Mouse (Mus musculus) intestine, embryonic 14.5 days (tissue): ENCODE data around the gene Cnih1. TPM values are rescaled to one million over a fixed set of nuclear protein-coding genes. Genes with fewer than 3 reads are reported as not detected.
"Not testable (repeated sequence)": the region's sequence is repeated elsewhere in the genome, so short reads cannot be mapped to it uniquely, and the experiment has no call there.

Source experiments
- ATAC-seq: fragments of 200-750 bp; cut with Nextera tagmentation; replicated peaks from 2 replicates; pipeline ENCODE4 v1.8.0; 2017; ENCODE audit warnings: low read depth, moderate number of reproducible peaks, moderate TSS enrichment, moderate library complexity; ENCODE audit not compliant: low FRiP score, low TSS enrichment
- DNase-seq: peaks from one replicate; pipeline ENCODE4 v3.0.0-alpha.2; 2018; ENCODE audit warnings: low spot score
- H3K27ac ChIP-seq: fragments of 300-500 bp; sonication (generic); 2 replicates; pipeline ENCODE4 v1.5.1; 2014; ENCODE audit warnings: low read depth, mild to moderate bottlenecking, control low read depth
- H3K27me3 ChIP-seq: fragments of 300-500 bp; sonication (generic); replicated peaks from 2 replicates; pipeline ENCODE4 v1.6.1; 2014; ENCODE audit warnings: low read length, control low read depth; ENCODE audit not compliant: control insufficient read depth, insufficient read depth
- H3K36me3 ChIP-seq: fragments of 300-500 bp; sonication (generic); 2 replicates; pipeline ENCODE4 v1.6.1; 2014; ENCODE audit warnings: low read length, control low read depth; ENCODE audit not compliant: control insufficient read depth, insufficient read depth
- H3K4me1 ChIP-seq: fragments of 300-500 bp; sonication (generic); replicated peaks from 2 replicates; pipeline ENCODE4 v1.6.1; 2014; ENCODE audit warnings: low read length, control low read depth, mixed read lengths; ENCODE audit not compliant: control insufficient read depth, insufficient read depth
- H3K4me2 ChIP-seq: fragments of 300-500 bp; sonication (generic); 2 replicates; pipeline ENCODE4 v1.6.1; 2014; ENCODE audit warnings: low read length
- H3K4me3 ChIP-seq: fragments of 300-500 bp; sonication (generic); 2 replicates; pipeline ENCODE4 v1.5.1; 2014; ENCODE audit warnings: low read depth, low read length, control low read depth, mixed read lengths
- H3K9ac ChIP-seq: fragments of 300-500 bp; sonication (generic); 2 replicates; pipeline ENCODE4 v1.6.1; 2014; ENCODE audit warnings: mild to moderate bottlenecking, low read length
- H3K9me3 ChIP-seq: fragments of 300-500 bp; sonication (generic); 2 replicates; pipeline ENCODE4 v1.6.1; 2016; ENCODE audit warnings: low read length, control low read depth; ENCODE audit not compliant: control insufficient read depth
- WGBS: fragments of 180-500 bp; shearing (Covaris S2); extraction: QIAGEN DNeasy Blood & Tissue Kit; methylation state at CpG from one replicate; pipeline ENCODE4 v1.1.7; 2014; 5-methylcytosine and 5-hydroxymethylcytosine counted together
- polyA plus RNA-seq: library from polyadenylated mRNA; unstranded; fragments of >200 nt; fragmentation: Nextera tagmentation; extraction: Ambion mirVana; gene quantifications from 2 replicates; pipeline ENCODE4 v1.2.1, GENCODE M21; 2014

Gene Cnih1
- polyA plus RNA-seq, 1 experiment from 2014 or later, result 207 TPM

- WGBS, result 2% methylated on average over 7 of the region's 7 CpGs
- H3K9ac ChIP-seq, result no peak overlapping the region
- no peaks in the 10 kb centered on the region for H3K27me3 ChIP-seq
- DNase-seq (no peak), ATAC-seq (no peak; the same call in 1 of the 2 replicates)
- H3K9me3 ChIP-seq, result no peaks in the 10 kb centered on the region
- H3K36me3 ChIP-seq, result 0 out of 2 replicates have a peak, but pooled peaks cover 10% of the 10 kb centered on the region
- peaks cover 10% of the 10 kb centered on the region; the same call in 1 of the 2 replicates for H3K4me1 ChIP-seq
- no peak overlapping the region for H3K27ac ChIP-seq
- H3K4me2 ChIP-seq, result peak overlapping the region; percentile 80
- H3K4me3 ChIP-seq, result peak overlapping the region; percentile 62
These were observed 28.2 kb downstream of the Cnih1 start for GRCm38 (mm10) chr14:46759970-46760354.

GRCm38 (mm10) chr14:46757736-46758135 lies 30.5 kb downstream of the Cnih1 start:
- Histone ChIP-seq H3K27ac (no peak overlapping the region), H3K4me1 (peaks cover 10% of the 10 kb centered on the region; the same call in 1 of the 2 replicates), H3K9me3 (no peaks in the 10 kb centered on the region), H3K4me3 (no peak overlapping the region), H3K36me3 (no peaks in the 10 kb centered on the region), H3K9ac (no peak overlapping the region), H3K4me2 (no peak overlapping the region), H3K27me3 (no peaks in the 10 kb centered on the region)
- ATAC-seq (no peak), DNase-seq (no peak)
- whole genome bisulfite sequencing, result 64% methylated on average over 9 of the region's 9 CpGs

DNA sequence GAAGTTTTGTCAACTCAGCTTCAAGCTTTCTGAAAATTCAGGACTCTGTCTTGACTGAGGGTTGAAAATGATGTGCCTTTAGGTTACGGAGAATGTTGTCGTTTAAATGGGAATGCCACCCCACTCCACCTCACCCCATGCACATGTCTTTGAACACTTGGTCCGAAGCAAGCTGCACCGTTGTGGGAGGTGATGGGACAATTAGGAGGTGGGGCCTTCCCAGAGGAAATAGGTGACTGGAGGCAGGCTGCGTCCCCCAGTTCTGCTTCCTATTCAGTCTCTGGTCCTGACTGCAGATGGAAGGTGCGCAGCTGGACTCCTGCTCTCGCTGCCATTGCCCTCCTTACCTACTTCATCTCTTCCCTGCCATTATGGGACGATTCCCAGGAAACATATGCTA lies 32.4 kb downstream of the Cnih1 start:
- H3K9me3 ChIP-seq, result no peaks in the 10 kb centered on the region
- H3K4me3 ChIP-seq, result no peak overlapping the region
- DNase-seq, result no peak
- no peak overlapping the region for H3K4me2 ChIP-seq
- no peak for ATAC-seq
- no peaks in the 10 kb centered on the region for H3K27me3 ChIP-seq
- H3K36me3 ChIP-seq, result no peaks in the 10 kb centered on the region
- WGBS, result 85% methylated on average over 8 of the region's 8 CpGs
- H3K27ac ChIP-seq, result no peak overlapping the region
- H3K4me1 ChIP-seq, result 0 out of 2 replicates have a peak, but pooled peaks cover under 1% of the 10 kb centered on the region
- H3K9ac ChIP-seq, result no peak overlapping the region

GRCm38 (mm10) chr14:46754371-46754770 lies 33.8 kb downstream of the Cnih1 start:
- not testable (repeated sequence) for H3K9ac ChIP-seq, ATAC-seq, H3K27ac ChIP-seq, H3K9me3 ChIP-seq, H3K36me3 ChIP-seq, H3K27me3 ChIP-seq, H3K4me3 ChIP-seq, H3K4me2 ChIP-seq, DNase-seq, H3K4me1 ChIP-seq
- 61% methylated on average over 8 of the region's 10 CpGs for WGBS

DNA sequence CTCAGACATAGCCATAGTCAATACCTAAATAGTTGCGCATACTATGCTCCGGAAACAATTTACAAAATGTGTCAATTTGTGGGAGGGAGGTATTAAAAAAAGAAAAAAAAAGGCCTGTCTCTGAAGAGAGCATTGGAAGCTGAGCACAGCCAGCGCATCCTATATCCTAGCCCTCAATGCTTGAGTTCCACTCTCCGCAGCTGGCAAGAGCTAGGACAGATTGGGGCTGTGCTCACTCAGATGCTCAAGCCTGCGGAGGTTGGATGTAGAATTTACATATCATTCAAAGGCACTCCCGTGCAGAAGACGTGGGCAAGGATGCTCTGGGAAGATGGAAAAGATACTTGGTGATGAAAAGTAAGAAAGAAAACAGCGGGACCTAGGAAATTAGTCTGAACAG lies 42.8 kb downstream of the Cnih1 start:
- H3K27ac ChIP-seq, result no peak overlapping the region
- 93% methylated on average over 8 of the region's 8 CpGs for WGBS
- no peak for DNase-seq
- no peaks in the 10 kb centered on the region for H3K27me3 ChIP-seq
- no peak overlapping the region for H3K4me3 ChIP-seq
- H3K9me3 ChIP-seq, result no peaks in the 10 kb centered on the region
- ATAC-seq, result no peak
- H3K9ac ChIP-seq, result no peak overlapping the region
- no peaks in the 10 kb centered on the region for H3K36me3 ChIP-seq
- no peak overlapping the region for H3K4me2 ChIP-seq
- H3K4me1 ChIP-seq, result no peaks in the 10 kb centered on the region

DNA sequence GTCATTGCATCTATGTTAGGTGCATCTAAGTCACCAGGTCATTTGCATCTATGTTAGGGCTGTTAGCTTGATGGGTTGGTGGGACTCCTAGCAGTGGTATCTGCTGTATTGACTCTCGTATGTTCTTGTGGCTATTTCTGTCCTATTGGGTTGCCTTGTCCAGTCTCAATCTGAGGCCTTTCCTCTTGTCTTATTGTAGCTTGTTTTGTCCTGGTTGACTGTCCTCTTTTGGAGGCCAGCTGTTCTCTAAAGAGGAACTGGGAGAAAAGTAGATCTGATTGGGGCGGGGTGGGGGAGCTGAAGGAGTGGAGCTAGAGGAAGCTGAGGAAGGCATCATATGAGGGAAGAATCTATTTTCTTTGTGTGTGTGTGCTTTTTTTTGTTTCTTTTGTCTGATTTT lies 45.5 kb downstream of the Cnih1 start:
- Histone ChIP-seq H3K4me2 (no peak overlapping the region), H3K9me3 (no peaks in the 10 kb centered on the region), H3K27me3 (no peaks in the 10 kb centered on the region), H3K9ac (no peak overlapping the region), H3K4me1 (no peaks in the 10 kb centered on the region), H3K4me3 (no peak overlapping the region), H3K27ac (no peak overlapping the region), H3K36me3 (no peaks in the 10 kb centered on the region)
- ATAC-seq (no peak), DNase-seq (no peak)
- WGBS, result 90% methylated on average over 2 of the region's 2 CpGs

GRCm38 (mm10) chr14:46737346-46737745 lies 50.9 kb downstream of the Cnih1 start:
- not testable (repeated sequence) for ATAC-seq, H3K4me1 ChIP-seq, H3K4me3 ChIP-seq, DNase-seq, H3K27ac ChIP-seq, H3K9ac ChIP-seq, H3K27me3 ChIP-seq, H3K4me2 ChIP-seq, H3K36me3 ChIP-seq, H3K9me3 ChIP-seq

- DNase-seq, result no peak
- Histone ChIP-seq H3K27ac (no peak overlapping the region), H3K36me3 (no peaks in the 10 kb centered on the region), H3K4me3 (no peak overlapping the region), H3K27me3 (no peaks in the 10 kb centered on the region), H3K9me3 (no peaks in the 10 kb centered on the region), H3K4me1 (no peaks in the 10 kb centered on the region), H3K9ac (no peak overlapping the region), H3K4me2 (no peak overlapping the region)
- ATAC-seq, result no peak
- WGBS, result 91% methylated on average over 4 of the region's 4 CpGs
These were observed 51.8 kb downstream of the Cnih1 start for GRCm38 (mm10) chr14:46736366-46736765.

GRCm38 (mm10) chr14:46734761-46735455 lies 53.3 kb downstream of the Cnih1 start:
- ATAC-seq (no peak), DNase-seq (no peak)
- Histone ChIP-seq H3K27ac (no peak overlapping the region), H3K4me3 (no peak overlapping the region), H3K9me3 (no peaks in the 10 kb centered on the region), H3K36me3 (no peaks in the 10 kb centered on the region), H3K27me3 (no peaks in the 10 kb centered on the region), H3K4me2 (no peak overlapping the region), H3K4me1 (no peaks in the 10 kb centered on the region), H3K9ac (no peak overlapping the region)
- WGBS, result 85% methylated on average over 14 of the region's 14 CpGs
